Mouse (Mus musculus) embryonic fibroblast, embryonic 13.5 days (primary cell): ENCODE measurements around the gene P2ry13. TPM values are rescaled to one million over a fixed set of nuclear protein-coding genes. Genes with fewer than 3 reads are reported as not detected.

Source experiments
- H3K27ac ChIP-seq: 2 replicates; pipeline ENCODE4 v1.5.1; 2012; ENCODE audit warnings: low read length, control low read depth, inconsistent platforms; ENCODE audit not compliant: insufficient read depth
- H3K4me1 ChIP-seq: 2 replicates; pipeline ENCODE4 v1.6.1; 2011; ENCODE audit warnings: low read length; ENCODE audit not compliant: control insufficient read depth, insufficient read depth
- H3K4me3 ChIP-seq: 2 replicates; pipeline ENCODE4 v1.5.1; 2011; ENCODE audit warnings: mild to moderate bottlenecking, control low read depth, low read length; ENCODE audit not compliant: insufficient read depth
- CTCF ChIP-seq: IDR thresholded peaks from 2 replicates; pipeline ENCODE4 v1.5.1; 2011; ENCODE audit warnings: mild to moderate bottlenecking, control low read depth, low read length, moderate library complexity, borderline replicate concordance; ENCODE audit not compliant: insufficient read depth
- POLR2A ChIP-seq: IDR thresholded peaks from 2 replicates; pipeline ENCODE4 v1.6.1; 2011; ENCODE audit warnings: low read depth, mild to moderate bottlenecking, control low read depth, low read length, moderate library complexity
- polyA plus RNA-seq: library from polyadenylated mRNA; stranded (reverse); fragments of >200 nt; gene quantifications from 2 replicates; pipeline ENCODE4 v1.2.4, GENCODE M21; 2011; ENCODE audit warnings: low read depth; ENCODE audit not compliant: missing spikeins, insufficient read length

The P2ry13 gene
- polyA plus RNA-seq, result not detected in 2 replicates

DNA sequence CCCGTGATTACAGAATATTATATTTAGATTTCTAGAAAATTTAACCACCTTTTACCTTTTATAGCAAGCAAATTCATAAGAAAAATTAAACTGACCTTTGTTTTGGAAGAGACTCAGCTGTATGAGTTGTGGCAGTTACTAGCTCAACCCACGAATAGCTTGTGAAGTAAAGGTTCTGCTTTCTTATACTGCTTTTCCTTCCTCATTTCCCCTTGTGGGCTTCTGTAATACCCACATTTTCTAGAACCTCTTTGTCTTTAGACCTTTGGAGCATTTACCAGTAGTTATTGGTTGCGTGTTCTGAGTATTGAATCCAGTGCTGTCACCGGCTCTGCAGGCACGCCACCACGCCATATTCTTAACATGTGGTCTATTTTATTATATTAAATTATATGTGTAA lies at the start of gene P2ry13:
TSS of gene P2ry13 (minus strand) at position 156 of the 400 bp plus-strand sequence.
- H3K27ac ChIP-seq, result no peak within 1 kb of the TSS
- peaks cover 3% of the 10 kb centered on the region for H3K4me1 ChIP-seq
- no peak within 1 kb of the TSS for H3K4me3 ChIP-seq
- TF ChIP-seq CTCF (no peak), POLR2A (no peak)

DNA sequence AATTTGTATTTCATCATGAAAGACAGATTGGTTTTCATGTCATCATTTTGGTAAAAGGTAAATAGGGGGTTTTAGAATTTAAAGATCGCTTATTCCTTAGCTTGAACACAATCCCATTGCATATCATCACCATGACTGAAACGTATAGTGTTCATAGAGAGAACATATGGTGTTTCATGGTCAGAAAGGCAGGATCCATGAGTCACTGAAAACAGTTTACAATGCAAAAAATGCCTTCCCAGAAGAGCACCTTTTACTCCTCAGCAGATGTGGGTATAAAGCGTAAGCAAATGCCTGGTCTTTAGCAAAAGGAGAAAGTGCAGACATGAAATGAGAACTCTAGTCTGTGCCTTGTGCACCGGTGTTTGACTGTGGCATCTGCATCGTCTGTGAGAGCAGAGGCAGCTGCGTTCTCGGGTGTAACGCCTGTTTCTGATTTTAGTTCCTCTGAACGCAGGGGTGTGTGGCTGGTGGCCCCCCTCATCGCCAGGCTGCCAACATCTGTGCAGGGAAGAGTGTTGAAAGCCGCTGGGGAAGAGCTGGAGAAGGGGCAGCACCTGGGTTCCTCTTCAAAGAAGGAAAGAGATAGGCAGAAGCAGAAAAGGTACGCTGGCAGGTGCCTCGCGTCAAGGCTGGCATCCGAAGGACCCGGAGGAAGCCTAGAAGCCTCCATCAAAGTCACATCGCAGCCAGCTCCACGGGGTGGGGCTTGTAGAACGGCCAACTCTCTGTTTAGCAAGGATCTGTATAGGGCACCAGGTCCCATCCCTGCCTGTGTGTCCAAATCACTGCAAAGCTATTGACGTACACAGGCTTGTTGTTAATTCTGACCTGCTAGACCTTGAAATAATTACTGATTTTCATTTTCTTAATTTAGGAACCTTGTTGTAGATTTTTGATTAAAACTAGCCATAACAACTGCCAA lies 47.3 kb upstream of the P2ry13 start:
- H3K4me3 ChIP-seq, result no peak overlapping the region
- no peak overlapping the region for H3K27ac ChIP-seq
- TF ChIP-seq CTCF, result no peak
- no peak for TF ChIP-seq POLR2A
- no peaks in the 10 kb centered on the region for H3K4me1 ChIP-seq

DNA sequence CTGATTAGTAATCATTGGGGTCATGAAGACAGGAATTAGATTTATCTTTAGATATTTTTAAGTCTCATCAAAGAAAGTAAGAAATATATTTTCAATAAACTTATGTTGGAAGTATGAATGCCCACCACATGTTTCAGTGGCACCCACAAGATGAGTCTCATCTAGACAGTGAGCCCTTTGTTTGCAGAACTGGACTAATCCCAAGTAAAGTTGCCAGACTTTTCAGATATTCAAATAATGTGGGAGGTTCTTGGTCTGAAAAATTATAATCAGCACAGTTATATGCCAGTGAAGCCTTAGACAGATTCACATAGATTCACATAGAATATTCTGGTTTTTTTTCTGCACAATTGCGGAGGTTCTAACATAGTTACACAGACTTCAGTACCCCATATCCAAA lies 39.8 kb upstream of the P2ry13 start:
- Histone ChIP-seq H3K27ac (no peak overlapping the region), H3K4me1 (no peaks in the 10 kb centered on the region), H3K4me3 (no peak overlapping the region)
- TF ChIP-seq CTCF (no peak), POLR2A (no peak)

DNA sequence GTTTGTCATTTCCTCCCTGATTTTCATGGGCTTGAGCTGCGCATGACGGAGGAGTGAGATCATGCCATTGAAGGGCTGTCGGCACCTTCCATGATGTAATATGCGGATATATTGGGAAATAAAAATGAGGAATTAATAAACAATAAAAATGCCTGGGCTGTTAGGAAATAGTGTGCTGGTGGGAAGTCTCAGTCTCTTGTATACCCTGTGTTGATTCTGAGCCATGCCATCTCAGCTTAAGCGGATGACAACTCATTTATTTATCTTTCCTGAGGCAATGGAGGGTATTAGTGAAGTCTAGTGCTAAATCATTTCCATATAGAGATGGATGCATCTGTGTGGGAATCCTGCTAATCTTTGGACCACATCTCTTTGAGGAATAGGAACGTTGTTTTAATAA lies 37.3 kb upstream of the P2ry13 start:
- no peak overlapping the region for H3K27ac ChIP-seq
- TF ChIP-seq POLR2A (no peak), CTCF (no peak)
- no peak overlapping the region for H3K4me3 ChIP-seq
- peaks cover 3% of the 10 kb centered on the region; the same call in 1 of the 2 replicates for H3K4me1 ChIP-seq

DNA sequence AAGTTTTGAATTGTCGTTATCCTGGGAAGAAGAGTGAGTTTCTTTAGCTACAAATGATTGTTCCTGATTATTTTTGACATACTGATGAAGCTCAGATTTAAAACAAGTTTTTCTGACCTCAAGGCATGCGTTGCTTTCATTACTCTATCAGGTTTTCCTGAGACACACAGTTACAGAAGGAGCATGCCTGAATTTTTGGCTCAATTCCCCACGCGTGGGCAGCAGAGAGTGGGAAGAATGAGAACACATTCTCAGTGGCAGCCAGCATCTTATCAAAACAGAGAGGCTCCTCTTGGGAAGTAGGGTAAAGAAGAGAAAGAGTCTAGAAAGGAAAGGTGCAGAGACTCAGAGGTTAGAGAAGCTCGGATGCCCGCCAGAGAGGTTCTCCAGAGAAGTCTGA lies 32.7 kb upstream of the P2ry13 start:
- peaks cover 3% of the 10 kb centered on the region; the same call in 1 of the 2 replicates for H3K4me1 ChIP-seq
- H3K27ac ChIP-seq, result no peak overlapping the region
- TF ChIP-seq CTCF, result no peak
- TF ChIP-seq POLR2A, result no peak
- no peak overlapping the region for H3K4me3 ChIP-seq

GRCm38 (mm10) chr3:59234878-59235277 lies 24.2 kb upstream of the P2ry13 start:
- TF ChIP-seq CTCF (no peak), POLR2A (no peak)

GRCm38 (mm10) chr3:59230912-59231311 lies 20.2 kb upstream of the P2ry13 start:
- Histone ChIP-seq H3K4me1 (peaks cover 7% of the 10 kb centered on the region), H3K4me3 (no peak overlapping the region), H3K27ac (no peak overlapping the region)
- TF ChIP-seq POLR2A (no peak), CTCF (no peak)

More at GRCm38 (mm10) chr3:59234878-59235277, 24.2 kb upstream of the P2ry13 start:
- Histone ChIP-seq H3K4me1 (no peaks in the 10 kb centered on the region), H3K4me3 (no peak overlapping the region), H3K27ac (no peak overlapping the region)

GRCm38 (mm10) chr3:59228730-59229551 lies 18.3 kb upstream of the P2ry13 start:
- TF ChIP-seq CTCF (no peak), POLR2A (no peak)
- Histone ChIP-seq H3K27ac (peak overlapping the region; percentile 45), H3K4me3 (no peak overlapping the region), H3K4me1 (peaks cover 7% of the 10 kb centered on the region)

DNA sequence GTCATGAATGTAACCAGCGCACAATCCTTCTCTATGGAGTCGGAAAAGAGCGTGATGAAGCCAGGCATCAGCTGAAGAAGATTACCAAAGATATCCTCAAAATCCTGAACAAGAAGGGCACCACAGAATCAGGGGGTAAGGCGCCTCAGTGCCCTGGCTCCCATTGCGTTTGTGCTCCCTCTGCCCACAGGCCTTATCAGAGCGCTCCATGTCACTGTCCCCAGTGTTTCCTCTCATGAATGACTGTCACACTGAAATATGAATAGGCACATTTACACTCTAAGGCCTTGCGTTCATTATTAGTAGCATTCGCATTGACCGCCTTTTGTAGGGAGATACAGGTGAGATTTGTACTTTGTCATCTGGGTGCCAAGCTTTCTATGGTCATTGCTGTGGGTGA lies 17.0 kb upstream of the P2ry13 start:
- no peak overlapping the region for H3K27ac ChIP-seq
- no peak overlapping the region for H3K4me3 ChIP-seq
- TF ChIP-seq POLR2A, result no peak
- TF ChIP-seq CTCF, result no peak
- peaks cover 7% of the 10 kb centered on the region for H3K4me1 ChIP-seq
